29 mouse cellular contexts compared by ENCODE assay signal in the genomic region with DNA sequence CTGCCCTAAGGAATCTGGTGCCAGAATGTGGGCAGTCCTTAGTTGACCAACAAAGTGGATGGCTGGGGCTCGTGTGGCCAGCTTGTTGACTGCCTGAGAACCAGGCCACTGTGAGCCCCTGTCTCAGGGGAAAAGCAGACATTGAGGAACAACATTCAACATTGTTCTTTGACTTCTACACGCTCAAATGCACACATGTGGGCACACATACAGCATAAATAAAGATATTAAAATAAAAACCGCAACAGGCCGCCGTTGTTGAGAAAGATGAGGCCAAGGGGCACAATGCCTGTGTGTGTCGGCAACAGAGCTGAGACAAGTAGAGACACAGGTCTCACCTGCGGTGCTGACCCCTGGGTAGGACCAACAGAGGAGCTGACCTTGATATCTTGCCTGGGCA.
DNase-seq lines count a peak whose midpoint lies in the region; ATAC-seq and TF ChIP-seq lines count a peak whose summit lies in the region.
"Had no signal": no experiment of that assay in that cellular context is flagged by ENCODE, and none has a peak within 500 bp of the region (broad histone marks: within the 10 kb centered on the region; RNA-seq: fewer than 3 reads in every experiment).

No protein-coding gene starts in this region.

- H3K27ac ChIP-seq in forebrain, embryonic 10.5 days: peak overlapping the region; percentile 44; the same call in 1 of the 2 replicates
- H3K27ac ChIP-seq in forebrain, embryonic 16.5 days (ENCODE audit: low read length): no peak overlapping the region
- peak overlapping the region; percentile 78 for H3K27ac ChIP-seq in bone marrow, adult 2 months (ENCODE audit: control insufficient read depth, insufficient read depth, low read depth, low read length, poor library complexity)
- peak overlapping the region; percentile 97; the same call in 1 of the 2 replicates for H3K27ac ChIP-seq in limb, embryonic 13.5 days
- H3K27ac ChIP-seq: embryonic facial prominence, embryonic 13.5 days; heart, adult 2 months; hindbrain, postnatal 0 days; intestine, embryonic 15.5 days; liver, embryonic 14.5 days; midbrain, embryonic 12.5 days; neural tube, embryonic 13.5 days had no signal

- ATAC-seq in forebrain, embryonic 16.5 days: no peak
- no peak for ATAC-seq in limb, embryonic 13.5 days (ENCODE audit: low FRiP score, low read depth)
- ATAC-seq: forebrain, postnatal 0 days; hindbrain, postnatal 0 days; intestine, embryonic 15.5 days; Patski had no signal

- TF ChIP-seq POLR2A in bone marrow, adult 2 months (IDR thresholded peaks at IDR 0.05; ENCODE audit: borderline replicate concordance, control insufficient read depth, low read depth, low read length): no peak

- 0 out of 2 replicates have a peak, but pooled peaks cover 4% of the 10 kb centered on the region for H3K9me3 ChIP-seq in forebrain, embryonic 10.5 days
- no peaks in the 10 kb centered on the region; the same call in 1 of the 2 replicates for H3K9me3 ChIP-seq in forebrain, embryonic 16.5 days (ENCODE audit: control insufficient read depth, low read length)
- no peaks in the 10 kb centered on the region for H3K9me3 ChIP-seq in limb, embryonic 13.5 days
- H3K9me3 ChIP-seq: intestine, embryonic 15.5 days; limb, embryonic 15.5 days; midbrain, embryonic 12.5 days; neural tube, embryonic 13.5 days had no signal

- no peaks in the 10 kb centered on the region for H3K27me3 ChIP-seq in forebrain, embryonic 10.5 days (ENCODE audit: poor library complexity, severe bottlenecking)
- no peaks in the 10 kb centered on the region for H3K27me3 ChIP-seq in forebrain, embryonic 16.5 days (replicated peaks; ENCODE audit: control insufficient read depth, insufficient read depth, low read length)
- no peaks in the 10 kb centered on the region for H3K27me3 ChIP-seq in limb, embryonic 13.5 days
- H3K27me3 ChIP-seq: embryonic facial prominence, embryonic 13.5 days; intestine, embryonic 15.5 days; limb, embryonic 15.5 days; megakaryocyte, embryonic 14.5 days; midbrain, embryonic 12.5 days; neural tube, embryonic 13.5 days; Patski had no signal

- no peak overlapping the region for H3K4me2 ChIP-seq in forebrain, embryonic 16.5 days (ENCODE audit: low read length)
- H3K4me2 ChIP-seq in limb, embryonic 13.5 days (replicated peaks): no peak overlapping the region
- H3K4me2 ChIP-seq: embryonic facial prominence, embryonic 13.5 days; intestine, embryonic 15.5 days; limb, embryonic 15.5 days; midbrain, embryonic 12.5 days; neural tube, embryonic 13.5 days had no signal

- H3K4me3 ChIP-seq in forebrain, embryonic 10.5 days: no peak overlapping the region
- no peak overlapping the region for H3K4me3 ChIP-seq in forebrain, embryonic 16.5 days (replicated peaks; ENCODE audit: low read length)
- no peak overlapping the region for H3K4me3 ChIP-seq in bone marrow, adult 2 months (replicated peaks; ENCODE audit: control insufficient read depth, low read depth, low read length)
- no peak overlapping the region for H3K4me3 ChIP-seq in limb, embryonic 13.5 days
- H3K4me3 ChIP-seq: embryonic facial prominence, embryonic 13.5 days; heart, adult 2 months; intestine, embryonic 15.5 days; limb, embryonic 15.5 days; megakaryocyte, embryonic 14.5 days; midbrain, embryonic 12.5 days; neural tube, embryonic 13.5 days had no signal

- H3K4me1 ChIP-seq in forebrain, embryonic 10.5 days: peaks cover 34% of the 10 kb centered on the region
- H3K4me1 ChIP-seq in forebrain, embryonic 16.5 days (replicated peaks; ENCODE audit: control insufficient read depth, insufficient read depth, low read length): peaks cover 3% of the 10 kb centered on the region; the same call in 1 of the 2 replicates
- peaks cover 3% of the 10 kb centered on the region for H3K4me1 ChIP-seq in bone marrow, adult 2 months (ENCODE audit: control insufficient read depth, insufficient read depth, low read length)
- peaks cover 73% of the 10 kb centered on the region for H3K4me1 ChIP-seq in limb, embryonic 13.5 days
- H3K4me1 ChIP-seq: megakaryocyte, embryonic 14.5 days had no signal

- no peaks in the 10 kb centered on the region for H3K36me3 ChIP-seq in forebrain, embryonic 10.5 days (replicated peaks)
- H3K36me3 ChIP-seq in forebrain, embryonic 16.5 days (ENCODE audit: control insufficient read depth, insufficient read depth): no peaks in the 10 kb centered on the region
- H3K36me3 ChIP-seq in limb, embryonic 13.5 days: no peaks in the 10 kb centered on the region
- H3K36me3 ChIP-seq: embryonic facial prominence, embryonic 13.5 days; intestine, embryonic 15.5 days; limb, embryonic 15.5 days; midbrain, embryonic 12.5 days; neural tube, embryonic 13.5 days had no signal

- no peak for TF ChIP-seq CTCF in bone marrow, adult 2 months (IDR thresholded peaks at IDR 0.05; ENCODE audit: control insufficient read depth, insufficient read depth, low read length)

- 92% methylated on average over 7 of the region's 7 CpGs for whole genome bisulfite sequencing in forebrain, embryonic 10.5 days
- 88% methylated on average over 7 of the region's 7 CpGs for WGBS in forebrain, embryonic 16.5 days
- 65% methylated on average over 7 of the region's 7 CpGs for WGBS in bone marrow, adult 2 months
- 84% methylated on average over 7 of the region's 7 CpGs for WGBS in limb, embryonic 13.5 days

- no peak overlapping the region for H3K9ac ChIP-seq in forebrain, embryonic 16.5 days (replicated peaks; ENCODE audit: low read depth, low read length)
- H3K9ac ChIP-seq in limb, embryonic 13.5 days: no peak overlapping the region
- H3K9ac ChIP-seq: embryonic facial prominence, embryonic 13.5 days; forebrain, postnatal 0 days; intestine, embryonic 15.5 days; limb, embryonic 15.5 days; liver, embryonic 14.5 days; midbrain, embryonic 12.5 days; neural tube, embryonic 13.5 days had no signal

- DNase-seq in forebrain, embryonic 10.5 days (ENCODE audit: extremely low spot score, low spot score): no peak
- DNase-seq in spleen, adult 18-20 months: peak; percentile 28 to 35
- no peak for DNase-seq in spleen, postnatal 14 days (ENCODE audit: low spot score in 2 of 2)
- no peak for DNase-seq in urinary bladder, postnatal 10 days (ENCODE audit: low spot score)
- no peak for DNase-seq in retina, embryonic 14.5 days (ENCODE audit: low spot score)
- DNase-seq: adrenal gland, postnatal 10 days; cerebellum, adult 11 months; cerebellum, adult 9-10 months; cerebellum, postnatal 36 days; forebrain, postnatal 0 days; heart, adult 2 months; heart, postnatal 14 days; kidney, adult 9 months; kidney, postnatal 10 days; lung, postnatal 4 days; thymus, adult 2 months; thymus, postnatal 4 days had no signal

Comparison
In these comparisons a context has a peak if more than half of its experiments do, and no peak if none do; other contexts are left out.
1. DNase-seq: peak in spleen, adult 18-20 months (2 of 2); none in forebrain, embryonic 10.5 days (single experiment), spleen, postnatal 14 days (0 of 2), urinary bladder, postnatal 10 days (single experiment) and retina, embryonic 14.5 days (single experiment).